Comparison of ENCODE assay signal across 8 mouse cellular contexts in the genomic region with DNA sequence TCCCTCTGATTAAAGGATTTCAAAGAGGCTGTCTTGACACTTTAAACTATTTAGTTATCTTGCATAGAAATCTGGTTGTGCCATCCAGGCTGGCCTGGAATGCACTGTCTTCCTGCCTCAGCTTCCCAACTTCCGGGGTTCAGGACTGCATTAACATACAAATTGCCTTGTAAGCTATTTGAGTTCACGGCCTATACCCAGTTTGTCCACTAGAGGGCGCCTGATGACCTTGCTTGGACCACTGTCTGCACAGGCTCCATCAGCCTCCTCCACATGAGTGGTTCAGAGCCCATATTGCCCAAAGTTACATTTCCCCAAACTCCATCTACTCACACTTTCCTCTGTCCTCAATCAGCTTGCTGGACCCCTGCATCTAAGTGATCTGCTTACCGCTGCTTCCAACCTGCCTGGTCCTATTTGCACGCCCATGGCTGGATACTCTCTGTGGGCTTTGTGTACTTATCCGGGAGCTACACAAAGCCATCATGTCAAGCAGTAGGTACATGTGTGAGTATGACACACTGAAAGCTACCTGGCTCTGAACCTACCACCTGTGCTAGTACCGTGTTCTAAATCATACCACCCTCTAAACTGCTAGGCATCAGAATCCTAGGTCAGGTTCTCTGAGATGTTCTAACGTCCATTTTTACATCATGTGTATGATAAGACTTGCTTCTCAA. TPM values are rescaled to one million over a fixed set of nuclear protein-coding genes. Genes with fewer than 3 reads are reported as not detected.
A peak's percentile ranks its signal among the peaks of the same experiment; 100 is the strongest.
DNase-seq lines count a peak whose midpoint lies in the region; ATAC-seq lines count a peak whose summit lies in the region.

No protein-coding gene starts in this region.

- intact Hi-C loops in gastrocnemius, postnatal 14 days (cut with DNase I; ENCODE audit: low total_unique reads), result loop anchor here (2.0 kb wide), 1 partner anchor 123 kb away; no protein-coding TSS in a partner anchor
- intact Hi-C loops in left cerebral cortex, postnatal 14 days (cut with DNase I), result loop anchor here (1.0 to 5.0 kb wide), 2 partner anchors 38 to 125 kb away; no protein-coding TSS in a partner anchor

- no peak overlapping the region for H3K4me2 ChIP-seq in intestine, embryonic 14.5 days (ENCODE audit: low read length)
- H3K4me2 ChIP-seq in midbrain, embryonic 11.5 days, result no peak overlapping the region

- DNase-seq in adrenal gland, adult 18-20 months (ENCODE audit: low spot score in 2 of 2), result peak; percentile 76 to 83
- peak; percentile 93 for DNase-seq in embryo, embryonic 10 days (ENCODE audit: low spot score)
- peak; percentile 83 for DNase-seq in gastrocnemius, postnatal 14 days
- peak; percentile 99 for DNase-seq in intestine, embryonic 14.5 days (ENCODE audit: low spot score)
- peak; percentile 92 for DNase-seq in left cerebral cortex, postnatal 14 days (ENCODE audit: low spot score in 2 of 2)
- peak; percentile 100 for DNase-seq in midbrain, embryonic 11.5 days (ENCODE audit: low spot score, missing footprints)
- peak; percentile 85 for DNase-seq in right cerebral cortex, postnatal 4 days
- peak; percentile 71 to 88 for DNase-seq in urinary bladder, postnatal 4 days (ENCODE audit: low spot score in 2 of 2)

- H3K27ac ChIP-seq in intestine, embryonic 14.5 days (ENCODE audit: low read depth), result no peak overlapping the region
- no peak overlapping the region for H3K27ac ChIP-seq in midbrain, embryonic 11.5 days (ENCODE audit: low read depth, low read length)

- no peak overlapping the region for H3K4me3 ChIP-seq in intestine, embryonic 14.5 days (ENCODE audit: low read depth, low read length)
- no peak overlapping the region for H3K4me3 ChIP-seq in midbrain, embryonic 11.5 days (ENCODE audit: low read depth, low read length)

- WGBS in intestine, embryonic 14.5 days, result 49% methylated on average over 8 of the region's 8 CpGs
- WGBS in midbrain, embryonic 11.5 days, result 49% methylated on average over 8 of the region's 8 CpGs

- H3K27me3 ChIP-seq in intestine, embryonic 14.5 days (replicated peaks; ENCODE audit: control insufficient read depth, insufficient read depth, low read length), result no peaks in the 10 kb centered on the region
- H3K27me3 ChIP-seq in midbrain, embryonic 11.5 days (ENCODE audit: control insufficient read depth, insufficient read depth, low read length), result no peaks in the 10 kb centered on the region

- peaks cover 42% of the 10 kb centered on the region for H3K36me3 ChIP-seq in intestine, embryonic 14.5 days (ENCODE audit: control insufficient read depth, insufficient read depth, low read length)
- no peaks in the 10 kb centered on the region for H3K36me3 ChIP-seq in midbrain, embryonic 11.5 days (ENCODE audit: control insufficient read depth, insufficient read depth, low read length)

- peak; percentile 75 for ATAC-seq in intestine, embryonic 14.5 days (replicated peaks; ENCODE audit: low FRiP score, low TSS enrichment, low read depth)
- peak; percentile 88 for ATAC-seq in midbrain, embryonic 11.5 days (ENCODE audit: low FRiP score)

- no peaks in the 10 kb centered on the region; the same call in 1 of the 2 replicates for H3K4me1 ChIP-seq in intestine, embryonic 14.5 days (replicated peaks; ENCODE audit: control insufficient read depth, insufficient read depth, low read length)
- H3K4me1 ChIP-seq in midbrain, embryonic 11.5 days (ENCODE audit: control insufficient read depth, insufficient read depth, low read length), result no peaks in the 10 kb centered on the region

- no peaks in the 10 kb centered on the region for H3K9me3 ChIP-seq in intestine, embryonic 14.5 days (ENCODE audit: control insufficient read depth, low read length)
- H3K9me3 ChIP-seq in midbrain, embryonic 11.5 days (ENCODE audit: control insufficient read depth, low read length), result no peaks in the 10 kb centered on the region

- H3K9ac ChIP-seq in intestine, embryonic 14.5 days (ENCODE audit: low read length), result no peak overlapping the region
- H3K9ac ChIP-seq in midbrain, embryonic 11.5 days (ENCODE audit: low read length), result no peak overlapping the region

RNA-seq across cellular contexts. Expression of gene AI597479, which starts 41.2 kb away (rescaled TPM):
- 10 to 100 TPM; 18.8 to 19.4 TPM for total RNA-seq in adrenal gland, adult 18-20 months (2021)
- 10 to 100 TPM; 10.8 to 10.9 TPM for total RNA-seq in gastrocnemius, postnatal 14 days (2021)
- polyA plus RNA-seq in intestine, embryonic 14.5 days (2014; fragmentation: Nextera tagmentation; extraction: Ambion mirVana), result 24.0 and 28.3 TPM in 2 replicates
- total RNA-seq in left cerebral cortex, postnatal 14 days (2021), result 10 to 100 TPM; 19.8 to 20.3 TPM
- 41.7 and 48.1 TPM in 2 replicates for polyA plus RNA-seq in midbrain, embryonic 11.5 days (2014; fragmentation: Nextera tagmentation; extraction: Ambion mirVana)

RNA-seq across cellular contexts. Expression of gene Tgfbrap1, which starts 41.3 kb away (rescaled TPM):
- 10 to 100 TPM; 26.8 to 31.6 TPM for total RNA-seq in adrenal gland, adult 18-20 months (2021)
- total RNA-seq in gastrocnemius, postnatal 14 days (2021), result 10 to 100 TPM in 1 of 2 experiments, 1 to 10 TPM in 1; 9.1 to 10.3 TPM
- polyA plus RNA-seq in intestine, embryonic 14.5 days (2014; fragmentation: Nextera tagmentation; extraction: Ambion mirVana), result 12.6 and 13.4 TPM in 2 replicates
- 10 to 100 TPM; 40.3 to 41.7 TPM for total RNA-seq in left cerebral cortex, postnatal 14 days (2021)
- polyA plus RNA-seq in midbrain, embryonic 11.5 days (2014; fragmentation: Nextera tagmentation; extraction: Ambion mirVana), result 13.3 and 13.8 TPM in 2 replicates

RNA-seq across cellular contexts. Expression of gene Fhl2, which starts 57.1 kb away (rescaled TPM):
- total RNA-seq in adrenal gland, adult 18-20 months (2021), result 10 to 100 TPM; 20.8 to 31.8 TPM
- 10 to 100 TPM in 1 of 2 experiments, 1 to 10 TPM in 1; 6.5 to 11.0 TPM for total RNA-seq in gastrocnemius, postnatal 14 days (2021)
- 60.5 and 70.1 TPM in 2 replicates for polyA plus RNA-seq in intestine, embryonic 14.5 days (2014; fragmentation: Nextera tagmentation; extraction: Ambion mirVana)
- total RNA-seq in left cerebral cortex, postnatal 14 days (2021), result 10 to 100 TPM; 48.4 to 55.9 TPM
- 6.5 and 8.2 TPM in 2 replicates for polyA plus RNA-seq in midbrain, embryonic 11.5 days (2014; fragmentation: Nextera tagmentation; extraction: Ambion mirVana)
